Mouse (Mus musculus) limb, embryonic 14.5 days (tissue): ENCODE results near the gene Ormdl1. TPM values are rescaled to one million over a fixed set of nuclear protein-coding genes. Genes with fewer than 3 reads are reported as not detected.
A peak's percentile ranks its signal among the peaks of the same experiment; 100 is the strongest.

Experiments
- ATAC-seq: fragments of 200-750 bp; cut with Nextera tagmentation; 2 replicates; pipeline ENCODE4 v1.8.0; 2017; ENCODE audit warnings: low read depth, moderate number of reproducible peaks, moderate TSS enrichment; ENCODE audit not compliant: low FRiP score
- DNase-seq: peaks from one replicate; pipeline ENCODE4 v3.0.0-alpha.2; 2015; ENCODE audit warnings: low spot score
- H3K27ac ChIP-seq: fragments of 300-500 bp; sonication (generic); replicated peaks from 2 replicates; pipeline ENCODE4 v1.5.1; 2014; ENCODE audit warnings: low read depth, mild to moderate bottlenecking, low read length, moderate library complexity, mixed read lengths
- H3K27me3 ChIP-seq: fragments of 300-500 bp; sonication (generic); 2 replicates; pipeline ENCODE4 v1.6.1; 2014; ENCODE audit warnings: low read length, mixed read lengths; ENCODE audit not compliant: control insufficient read depth, insufficient read depth
- H3K36me3 ChIP-seq: fragments of 300-500 bp; sonication (generic); 2 replicates; pipeline ENCODE4 v1.6.1; 2014; ENCODE audit warnings: mild to moderate bottlenecking, low read length, moderate library complexity, mixed read lengths; ENCODE audit not compliant: control insufficient read depth, insufficient read depth
- H3K4me1 ChIP-seq: fragments of 300-500 bp; sonication (generic); 2 replicates; pipeline ENCODE4 v1.6.1; 2014; ENCODE audit warnings: antibody characterized with exemption, low read length, mixed read lengths; ENCODE audit not compliant: control insufficient read depth, insufficient read depth
- H3K4me2 ChIP-seq: fragments of 300-500 bp; sonication (generic); replicated peaks from 2 replicates; pipeline ENCODE4 v1.6.1; 2014; ENCODE audit warnings: low read depth, mild to moderate bottlenecking, low read length, moderate library complexity; ENCODE audit not compliant: severe bottlenecking
- H3K4me3 ChIP-seq: fragments of 300-500 bp; sonication (generic); replicated peaks from 2 replicates; pipeline ENCODE4 v1.5.1; 2014; ENCODE audit warnings: low read length
- H3K9ac ChIP-seq: fragments of 300-500 bp; sonication (generic); 2 replicates; pipeline ENCODE4 v1.6.1; 2014; ENCODE audit warnings: mild to moderate bottlenecking, low read depth, low read length, moderate library complexity; ENCODE audit not compliant: severe bottlenecking
- H3K9me3 ChIP-seq: fragments of 300-500 bp; sonication (generic); 2 replicates; pipeline ENCODE4 v1.6.1; 2016; ENCODE audit warnings: low read length; ENCODE audit not compliant: control insufficient read depth
- POLR2A ChIP-seq: fragments of 200-500 bp; IDR thresholded peaks from 2 replicates; pipeline ENCODE4 v1.8.0; 2012; ENCODE audit warnings: inconsistent platforms, mild to moderate bottlenecking, moderate library complexity, borderline replicate concordance; ENCODE audit not compliant: insufficient read depth, insufficient read length; ENCODE audit errors: extremely low read depth
- WGBS: fragments of 180-500 bp; shearing (Covaris S2); extraction: QIAGEN DNeasy Blood & Tissue Kit; methylation state at CpG from one replicate; pipeline ENCODE4 v1.1.7; 2014; 5-methylcytosine and 5-hydroxymethylcytosine counted together
- polyA plus RNA-seq, 2 experiments: library from polyadenylated mRNA; depleted of rRNA in 1 of 2; stranded (reverse) in 1 of 2; unstranded in 1 of 2; fragments of >200 nt; fragmentation: Nextera tagmentation in 1 of 2; extraction: Ambion mirVana in 1 of 2; gene quantifications; 2 replicates each; pipeline versions ENCODE4 v1.2.1 to v1.2.3; 2012 to 2014

Ormdl1 gene
- polyA plus RNA-seq, 2 experiments = 21.9 to 37.4 TPM

DNA sequence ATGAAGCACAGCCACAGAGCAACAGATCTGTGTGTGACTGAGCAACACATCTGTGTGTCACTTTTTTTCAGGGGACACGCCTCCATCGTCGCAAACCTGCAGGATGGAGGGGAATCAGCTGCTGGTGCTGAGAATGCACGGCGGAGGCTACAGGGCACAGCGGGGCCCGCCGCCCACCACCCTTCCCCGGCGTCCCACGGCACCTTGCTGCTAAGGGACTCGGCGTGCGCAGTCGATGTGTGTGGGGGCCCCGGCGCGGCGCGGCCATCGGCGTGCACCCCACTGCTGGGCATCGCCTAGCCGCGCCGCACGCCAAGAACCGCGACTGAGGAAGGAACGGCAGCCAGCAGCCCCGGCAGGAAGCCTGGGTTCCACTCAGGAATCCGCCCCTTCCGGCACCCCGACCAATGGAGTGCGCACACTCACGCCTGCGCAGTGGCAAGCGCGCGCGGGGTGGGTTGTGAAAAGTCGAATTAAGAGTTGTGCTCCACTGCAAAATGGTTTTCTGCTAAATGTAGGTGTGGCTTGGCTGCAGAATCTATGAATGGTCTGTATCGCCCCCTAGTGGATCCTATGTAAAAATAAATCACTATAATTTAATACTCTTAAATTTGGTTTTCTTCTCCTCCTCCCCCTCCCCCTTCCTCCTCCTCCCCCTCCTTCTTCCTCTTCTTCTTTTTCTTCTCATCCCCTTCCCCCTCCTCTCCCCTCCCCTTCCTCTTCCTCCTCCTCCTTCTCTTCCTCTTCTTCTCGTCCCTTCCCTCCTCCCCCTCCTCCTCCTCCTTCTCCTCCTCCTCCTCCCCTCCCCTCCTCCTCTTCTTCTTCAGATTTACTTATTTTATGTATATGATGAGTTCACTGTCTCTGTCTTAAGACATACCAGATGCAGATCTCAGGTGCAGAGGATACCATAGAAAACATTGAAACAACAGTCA, 55.7 kb downstream of the Ormdl1 start, which contains the start of the genes Asdurf, Gm28551 and Asnsd1:
Asdurf (minus strand) TSS at position 293 of the 935 bp plus-strand sequence.
Gm28551 (minus strand) TSS at position 341 of the 935 bp plus-strand sequence.
Asnsd1 (minus strand) TSS at position 426 of the 935 bp plus-strand sequence.
- peak; percentile 86; the same call in 1 of the 2 replicates for TF ChIP-seq POLR2A
- DNase-seq = peak; percentile 97
- Histone ChIP-seq H3K27ac (peak within 1 kb of the TSS; percentile 83), H3K27me3 (no peaks in the 10 kb centered on the region), H3K4me3 (peak within 1 kb of the TSS; percentile 83), H3K9me3 (no peaks in the 10 kb centered on the region), H3K36me3 (peaks cover 15% of the 10 kb centered on the region), H3K9ac (peak within 1 kb of the TSS; percentile 87), H3K4me1 (peaks cover 6% of the 10 kb centered on the region), H3K4me2 (peak within 1 kb of the TSS; percentile 56)
- peak; percentile 100 for ATAC-seq
- under 1% methylated on average over 37 of the region's 44 CpGs for WGBS

DNA sequence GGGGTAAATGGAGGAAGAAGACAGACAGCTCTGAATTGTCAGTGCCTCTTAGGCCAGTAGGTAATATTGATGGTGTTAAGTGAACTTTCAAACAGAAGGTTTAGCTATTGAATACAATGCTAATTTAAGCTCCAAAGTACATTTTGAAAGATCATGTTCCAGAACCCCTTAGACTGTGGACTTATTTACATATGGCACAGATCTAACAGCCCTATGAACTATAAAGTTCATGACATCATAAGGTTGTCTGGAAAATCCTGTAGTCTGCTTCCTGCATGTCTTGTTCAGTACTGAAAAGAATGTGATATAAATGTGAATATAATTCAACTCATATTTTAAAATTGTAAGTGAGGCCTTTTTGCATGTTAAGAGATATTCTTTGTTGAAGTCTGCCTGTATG, 62.1 kb downstream of the Ormdl1 start:
- no peak overlapping the region for H3K9ac ChIP-seq
- no peak for TF ChIP-seq POLR2A
- H3K9me3 ChIP-seq = no peaks in the 10 kb centered on the region
- H3K4me2 ChIP-seq = no peak overlapping the region
- ATAC-seq (no peak), DNase-seq (no peak)
- H3K27me3 ChIP-seq = no peaks in the 10 kb centered on the region
- no peak overlapping the region for H3K4me3 ChIP-seq
- H3K27ac ChIP-seq = no peak overlapping the region
- no peaks in the 10 kb centered on the region for H3K36me3 ChIP-seq
- no peaks in the 10 kb centered on the region for H3K4me1 ChIP-seq

Other genes starting within 250 kb of the Ormdl1 start
- 8.6 and 9.2 TPM in 2 replicates for gene Mstn, start 235.5 kb upstream of the Ormdl1 start, polyA plus RNA-seq (2012; rRNA removed)
- gene Mstn, start 235.5 kb upstream of the Ormdl1 start, polyA plus RNA-seq (2014; fragmentation: Nextera tagmentation; extraction: Ambion mirVana) = 15.0 and 20.4 TPM in 2 replicates
- gene 1700019A02Rik, start 109.5 kb upstream of the Ormdl1 start, polyA plus RNA-seq (2012; rRNA removed) = 0.14 and 0.17 TPM in 2 replicates
- not detected in 2 replicates for gene 1700019A02Rik, start 109.5 kb upstream of the Ormdl1 start, polyA plus RNA-seq (2014; fragmentation: Nextera tagmentation; extraction: Ambion mirVana)
- gene Pms1, start 77 bp upstream of the Ormdl1 start, polyA plus RNA-seq (2012; rRNA removed) = 5.9 and 8.5 TPM in 2 replicates
- 18.3 and 19.7 TPM in 2 replicates for gene Pms1, start 77 bp upstream of the Ormdl1 start, polyA plus RNA-seq (2014; fragmentation: Nextera tagmentation; extraction: Ambion mirVana)
- gene Gm28778, start within 50 bp of the Ormdl1 start, polyA plus RNA-seq (2012; rRNA removed) = 0.95 and 3.1 TPM in 2 replicates
- not detected in 2 replicates for gene Gm28778, start within 50 bp of the Ormdl1 start, polyA plus RNA-seq (2014; fragmentation: Nextera tagmentation; extraction: Ambion mirVana)
- gene Osgepl1, start 16.5 kb downstream of the Ormdl1 start, polyA plus RNA-seq (2012; rRNA removed) = 13.6 and 16.0 TPM in 2 replicates
- 17.6 and 19.1 TPM in 2 replicates for gene Osgepl1, start 16.5 kb downstream of the Ormdl1 start, polyA plus RNA-seq (2014; fragmentation: Nextera tagmentation; extraction: Ambion mirVana)
- not detected in 2 replicates for gene Asdurf, start 55.5 kb downstream of the Ormdl1 start, polyA plus RNA-seq (2012; rRNA removed)
- gene Asdurf, start 55.5 kb downstream of the Ormdl1 start, polyA plus RNA-seq (2014; fragmentation: Nextera tagmentation; extraction: Ambion mirVana) = 5.6 and 13.8 TPM in 2 replicates
- 0.23 and 0.47 TPM in 2 replicates for gene Gm28551, start 55.6 kb downstream of the Ormdl1 start, polyA plus RNA-seq (2012; rRNA removed)
- 1.1 TPM in 2 replicates for gene Gm28551, start 55.6 kb downstream of the Ormdl1 start, polyA plus RNA-seq (2014; fragmentation: Nextera tagmentation; extraction: Ambion mirVana)
- gene Asnsd1, start 55.7 kb downstream of the Ormdl1 start, polyA plus RNA-seq (2012; rRNA removed) = 28.3 and 38.3 TPM in 2 replicates
- gene Asnsd1, start 55.7 kb downstream of the Ormdl1 start, polyA plus RNA-seq (2014; fragmentation: Nextera tagmentation; extraction: Ambion mirVana) = 78.9 and 84.2 TPM in 2 replicates